Mouse (Mus musculus): Measurements from ENCODE around the gene Esr1.
"Not testable (repeated sequence)": the region's sequence is repeated elsewhere in the genome, so short reads cannot be mapped to it uniquely, and the experiment has no call there.

Esr1 gene

DNA sequence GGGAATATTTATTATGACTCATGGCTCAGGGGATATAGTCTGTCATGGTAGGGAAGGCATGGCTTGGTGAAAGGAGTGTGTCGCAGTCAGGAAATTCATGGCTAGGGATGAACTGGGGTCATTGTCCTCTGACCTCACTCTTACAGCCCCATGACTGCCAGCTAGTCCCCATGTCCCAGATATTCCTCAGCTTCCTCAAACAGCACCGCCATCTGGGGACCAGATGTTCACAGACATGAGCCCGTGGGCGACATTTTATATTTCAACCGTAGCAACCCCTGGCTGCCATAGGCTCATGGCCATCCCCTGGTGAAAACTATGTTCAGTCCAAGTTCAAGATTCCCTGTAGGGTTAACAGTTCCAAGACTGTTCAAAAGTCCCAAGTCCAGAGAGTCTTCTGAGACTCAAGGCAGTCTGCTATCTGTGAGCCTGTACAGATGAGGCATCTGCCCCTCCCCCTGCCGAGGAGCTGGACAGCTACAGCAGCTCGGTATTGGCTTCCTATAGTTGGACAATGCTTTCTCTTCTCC lies 83.0 kb downstream of the Esr1 start:
- no peak for DNase-seq (ENCODE audit: low spot score in 2 of 2)

DNA sequence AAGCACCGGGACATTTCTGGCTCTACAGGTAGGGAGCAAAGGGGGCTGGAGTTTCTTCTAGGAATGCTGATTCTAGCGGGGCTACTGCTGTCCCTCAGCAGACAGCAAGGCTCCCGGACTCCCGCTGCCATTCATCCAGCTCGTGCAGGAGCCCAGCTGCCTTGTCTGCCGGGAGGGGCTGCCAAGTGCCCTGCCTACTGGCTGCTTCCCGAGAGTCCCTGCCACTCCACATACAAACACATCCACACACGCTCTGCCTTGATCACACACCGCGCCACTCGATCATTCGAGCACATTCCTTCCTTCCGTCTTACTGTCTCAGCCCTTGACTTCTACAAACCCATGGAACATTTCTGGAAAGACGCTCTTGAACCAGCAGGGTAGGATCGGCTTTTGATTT lies 98.5 kb downstream of the Esr1 start:
- peak in 1 of 2 experiments; percentile 7 for DNase-seq (ENCODE audit: low spot score in 2 of 2)

GRCm38 (mm10) chr10:4711434-4711833 lies 100.0 kb downstream of the Esr1 start:
- DNase-seq (ENCODE audit: low spot score in 2 of 2): no peak

GRCm38 (mm10) chr10:4712061-4712908 lies 100.9 kb downstream of the Esr1 start:
- no peak for DNase-seq (ENCODE audit: low spot score in 2 of 2)

DNA sequence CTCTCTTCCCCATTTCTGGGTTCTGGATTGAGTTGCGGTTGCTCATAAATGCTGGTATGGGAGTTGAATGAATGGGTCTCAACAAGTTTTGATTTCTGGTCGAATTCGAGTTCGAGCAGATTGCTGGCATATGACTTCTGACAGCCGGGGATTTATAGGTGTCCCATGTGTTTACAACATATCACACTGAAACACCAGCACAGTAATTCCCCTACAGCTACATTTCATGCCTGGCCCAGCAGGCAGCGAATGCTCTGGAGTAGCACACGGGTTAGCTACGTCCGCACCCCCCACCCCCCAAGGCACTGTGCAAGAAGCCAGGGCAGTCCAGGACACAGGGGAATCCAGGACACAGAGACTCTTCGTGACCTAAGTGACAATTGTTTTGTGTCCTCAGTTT lies 102.0 kb downstream of the Esr1 start:
- DNase-seq (ENCODE audit: low spot score in 2 of 2): no peak

DNA sequence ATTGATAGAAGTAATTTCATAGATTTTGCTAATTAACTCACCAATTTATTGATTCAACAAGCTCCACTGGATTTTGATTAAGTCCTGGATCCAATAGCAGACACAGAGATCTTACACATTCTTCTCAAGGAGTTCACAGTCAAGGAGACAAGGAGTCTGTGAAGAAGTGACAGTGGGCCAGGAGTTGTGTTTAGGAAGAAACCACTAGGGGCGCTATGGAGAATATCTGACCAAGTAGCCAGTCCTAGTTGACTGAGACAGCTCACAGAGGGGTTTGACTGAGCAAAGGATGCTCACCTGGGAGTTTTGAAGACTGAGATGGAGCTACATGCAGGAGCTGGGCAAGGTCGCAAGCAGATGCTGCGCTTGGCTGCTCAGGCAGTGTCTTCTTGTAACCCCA lies 113.5 kb downstream of the Esr1 start:
- DNase-seq (ENCODE audit: low spot score in 2 of 2): no peak

GRCm38 (mm10) chr10:4726141-4726540 lies 114.7 kb downstream of the Esr1 start:
- DNase-seq (ENCODE audit: low spot score in 2 of 2): no peak

DNA sequence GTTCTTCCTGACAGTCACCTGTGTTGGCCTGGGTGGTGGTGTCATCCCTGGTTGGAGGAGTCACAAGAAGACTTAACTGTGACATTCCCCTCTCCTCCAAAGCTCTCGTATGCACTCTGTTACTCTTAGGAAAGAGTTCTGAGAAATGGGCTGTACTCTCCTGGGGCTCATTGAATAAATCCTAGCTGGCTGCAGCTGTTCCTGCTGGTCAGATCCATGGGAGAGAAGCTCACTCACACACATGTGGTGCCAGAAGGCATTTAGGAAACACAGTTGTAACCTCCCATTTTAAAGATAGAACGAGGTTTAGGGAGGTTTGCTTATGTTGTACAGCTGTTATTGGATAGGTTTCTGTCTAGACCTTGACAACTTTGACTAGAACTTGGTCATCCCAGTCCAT lies 120.9 kb downstream of the Esr1 start:
- no peak for DNase-seq (ENCODE audit: low spot score in 2 of 2)

DNA sequence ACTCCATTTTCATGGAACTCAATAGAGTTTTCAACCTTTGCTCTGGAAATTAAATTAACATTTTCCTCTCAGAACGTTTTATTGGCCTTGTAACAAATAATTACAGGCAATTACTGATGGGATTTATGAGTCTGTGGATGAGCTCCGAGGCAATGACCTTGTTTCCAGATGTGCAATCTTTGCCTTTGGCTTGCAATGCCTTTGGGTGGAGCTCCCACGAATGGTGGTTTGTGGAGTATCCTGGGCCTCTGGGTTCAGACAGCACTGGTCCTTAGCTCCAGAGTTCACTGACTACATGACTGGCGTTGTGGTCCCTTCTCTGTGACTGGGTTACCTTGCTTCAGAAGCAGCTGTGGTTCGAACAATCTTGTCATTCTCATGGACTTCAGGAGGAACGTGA lies 122.6 kb downstream of the Esr1 start:
- no peak for DNase-seq (ENCODE audit: low spot score in 2 of 2)

GRCm38 (mm10) chr10:4734942-4735341 lies 123.5 kb downstream of the Esr1 start:
- no peak for DNase-seq (ENCODE audit: low spot score in 2 of 2)

DNA sequence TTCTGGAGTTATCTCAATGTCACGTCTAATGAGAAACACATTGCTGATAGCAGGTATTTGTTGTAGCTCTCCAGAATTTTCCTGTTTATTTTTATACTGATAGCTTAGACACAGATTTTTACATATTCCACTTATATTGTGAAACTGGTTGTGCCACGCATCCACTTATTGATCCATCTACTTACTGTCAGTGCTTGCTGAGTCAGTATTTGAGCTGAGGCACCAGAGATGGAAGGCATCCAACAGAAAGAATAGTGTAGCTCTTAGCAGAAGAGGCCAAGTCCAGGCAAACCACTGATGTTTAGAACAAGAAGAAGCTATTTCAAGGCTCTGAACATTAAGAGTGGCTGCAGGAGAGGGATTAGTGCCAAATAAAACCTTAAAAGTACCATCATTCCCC lies 126.9 kb downstream of the Esr1 start:
- no peak for DNase-seq (ENCODE audit: low spot score in 2 of 2)

DNA sequence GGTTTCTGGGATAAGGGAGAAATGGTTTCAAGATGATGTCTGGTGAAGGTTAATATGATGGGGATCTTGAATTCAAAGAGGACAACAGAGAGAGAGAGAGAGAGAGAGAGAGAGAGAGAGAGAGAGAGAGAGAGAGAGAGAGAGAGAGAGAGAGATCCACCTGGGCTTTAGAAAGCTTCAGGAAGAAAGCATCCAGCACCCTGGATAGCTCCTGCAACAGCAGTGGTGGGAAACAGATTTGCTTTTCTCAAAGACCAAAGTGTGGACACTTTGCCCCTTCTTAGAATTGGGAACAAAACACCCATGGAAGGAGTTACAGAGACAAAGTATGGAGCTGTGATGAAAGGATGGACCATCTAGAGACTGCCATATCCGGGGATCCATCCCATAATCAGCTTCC lies 139.7 kb downstream of the Esr1 start:
- not testable (repeated sequence) for DNase-seq (ENCODE audit: low spot score in 2 of 2)

- DNase-seq (ENCODE audit: low spot score in 2 of 2): no peak
These were observed 141.6 kb downstream of the Esr1 start for GRCm38 (mm10) chr10:4752977-4753376.

- no peak for DNase-seq (ENCODE audit: low spot score in 2 of 2)
These were observed 164.1 kb downstream of the Esr1 start for GRCm38 (mm10) chr10:4775541-4775940.

GRCm38 (mm10) chr10:4776007-4776713 lies 164.8 kb downstream of the Esr1 start:
- DNase-seq (ENCODE audit: low spot score in 2 of 2): no peak

- no peak for DNase-seq (ENCODE audit: low spot score in 2 of 2)
These were observed 165.3 kb downstream of the Esr1 start for GRCm38 (mm10) chr10:4776714-4777090.

- DNase-seq (ENCODE audit: low spot score in 2 of 2): no peak
These were observed 166.6 kb downstream of the Esr1 start for GRCm38 (mm10) chr10:4777996-4778395.

GRCm38 (mm10) chr10:4780926-4781325 lies 169.5 kb downstream of the Esr1 start:
- no peak for DNase-seq (ENCODE audit: low spot score in 2 of 2)

DNA sequence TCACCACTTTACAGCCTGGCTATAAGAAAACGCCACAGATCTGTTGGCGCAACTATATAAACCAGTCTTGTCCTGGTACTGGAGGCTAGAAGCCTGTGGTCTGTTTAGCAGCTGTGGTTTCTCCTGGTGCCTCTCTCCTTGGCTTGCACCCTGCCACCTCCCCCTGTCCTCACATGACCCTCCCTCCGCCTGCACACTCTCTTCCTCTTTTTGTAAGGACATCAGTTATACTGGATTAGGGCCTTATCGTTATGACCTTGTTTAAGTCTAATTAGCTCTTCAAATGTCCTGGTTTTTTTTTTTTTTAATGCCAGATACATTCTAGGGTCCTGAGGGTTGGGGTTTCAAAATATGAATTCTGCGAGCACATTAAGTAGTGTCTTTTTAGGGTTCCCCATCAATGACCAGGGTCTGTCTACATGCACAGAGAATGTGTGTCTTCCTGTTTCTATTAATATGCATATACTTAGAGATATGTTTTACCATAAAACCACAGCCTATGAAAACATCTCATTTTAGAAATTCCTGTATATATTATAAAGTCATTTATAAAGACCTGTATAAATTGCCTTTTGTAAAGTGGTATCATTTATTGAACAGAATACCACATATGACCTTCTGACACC lies 175.7 kb downstream of the Esr1 start:
- DNase-seq (ENCODE audit: low spot score in 2 of 2): no peak

DNA sequence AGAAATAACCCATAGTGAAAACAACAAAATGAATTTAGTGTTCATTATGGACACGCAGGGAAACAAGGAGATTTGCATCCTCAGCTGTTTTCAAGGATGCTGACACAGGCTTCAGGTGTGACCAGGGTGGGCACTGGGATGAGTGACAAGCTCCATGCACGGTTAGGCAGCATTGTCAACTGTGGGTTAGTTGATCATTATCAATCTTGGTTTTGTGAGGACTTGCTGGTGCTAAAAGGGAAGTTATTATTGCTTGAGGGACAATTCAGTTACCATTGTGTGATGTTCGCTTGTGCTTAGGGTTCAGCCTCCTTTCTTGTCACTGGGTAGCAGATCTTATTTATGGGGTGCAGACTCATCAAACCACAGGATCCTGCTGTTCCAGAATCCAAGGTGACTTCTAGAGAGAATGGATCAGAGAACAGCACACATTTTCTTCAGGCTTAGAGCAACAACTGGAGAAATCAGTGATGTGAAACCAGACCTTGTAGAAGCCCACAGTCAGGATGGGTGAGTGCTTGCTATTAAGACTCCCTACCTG lies 186.9 kb downstream of the Esr1 start:
- DNase-seq (ENCODE audit: low spot score in 2 of 2): no peak

DNA sequence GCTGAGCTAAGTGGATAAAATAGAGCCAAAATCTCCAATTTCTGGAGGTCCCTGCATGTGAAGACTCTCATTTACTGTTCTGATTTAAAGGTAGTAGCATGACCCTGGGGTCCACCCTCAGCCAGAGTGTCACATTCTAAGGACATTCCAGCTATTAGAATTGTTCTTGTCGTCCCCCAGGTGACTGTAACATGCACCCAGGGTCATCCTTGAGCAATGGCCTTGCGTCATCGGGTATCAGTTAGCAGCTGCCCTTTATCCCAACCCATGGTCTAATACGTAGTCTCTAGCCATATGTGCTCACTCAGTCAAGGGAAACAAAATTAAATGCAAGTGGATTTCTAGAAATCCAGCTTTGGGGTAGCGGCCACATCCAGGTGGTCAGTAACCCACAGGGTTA lies 213.0 kb downstream of the Esr1 start:
- no peak for DNase-seq (ENCODE audit: low spot score in 2 of 2)

DNA sequence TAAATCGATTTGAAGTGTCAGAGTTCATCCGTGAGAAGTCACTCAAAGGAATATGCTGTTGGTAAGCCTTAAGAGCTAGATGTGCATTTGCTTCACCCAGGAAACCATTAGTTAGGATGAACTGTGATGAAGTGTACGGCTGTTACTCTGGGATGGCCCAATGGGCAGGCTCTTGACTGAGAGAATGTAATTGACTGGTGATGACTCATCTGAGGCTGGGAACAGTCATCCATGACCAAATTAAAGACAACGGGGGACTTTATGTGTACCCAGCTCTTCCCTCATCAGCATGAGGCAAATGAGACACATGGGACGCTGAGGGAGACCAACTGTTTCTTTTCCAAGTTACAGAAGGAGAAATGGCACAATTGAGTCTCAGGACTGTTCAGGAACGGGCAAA lies 219.2 kb downstream of the Esr1 start:
- DNase-seq (ENCODE audit: low spot score in 2 of 2): no peak
